Mouse (Mus musculus) cerebellum, adult 9-11 months (tissue): ENCODE data around the gene Gm9936.

Experiments
- DNase-seq: peaks from one replicate; pipeline ENCODE4 v3.0.0; 2022

The Gm9936 gene

DNA sequence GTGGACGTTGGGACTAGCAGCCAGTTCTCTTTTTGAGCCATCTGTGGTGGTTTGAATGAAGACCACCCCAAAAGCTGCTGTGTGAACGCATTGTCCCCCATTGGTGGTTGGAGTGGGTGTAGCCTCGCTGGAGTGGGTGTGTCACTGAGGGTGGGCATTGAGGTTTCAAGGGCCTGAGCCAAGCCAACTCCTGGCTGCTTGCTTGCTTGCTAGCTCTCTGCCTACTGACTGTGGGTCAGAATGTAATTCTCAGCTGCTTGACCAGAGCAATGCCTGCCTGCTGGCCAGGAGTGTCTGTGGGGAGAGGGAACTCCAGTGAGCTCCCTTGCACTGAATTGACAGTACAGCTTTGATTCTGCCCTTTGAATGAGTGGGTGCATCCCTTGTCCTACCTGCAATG is 28.7 kb downstream of the Gm9936 start:
- no peak for DNase-seq

DNA sequence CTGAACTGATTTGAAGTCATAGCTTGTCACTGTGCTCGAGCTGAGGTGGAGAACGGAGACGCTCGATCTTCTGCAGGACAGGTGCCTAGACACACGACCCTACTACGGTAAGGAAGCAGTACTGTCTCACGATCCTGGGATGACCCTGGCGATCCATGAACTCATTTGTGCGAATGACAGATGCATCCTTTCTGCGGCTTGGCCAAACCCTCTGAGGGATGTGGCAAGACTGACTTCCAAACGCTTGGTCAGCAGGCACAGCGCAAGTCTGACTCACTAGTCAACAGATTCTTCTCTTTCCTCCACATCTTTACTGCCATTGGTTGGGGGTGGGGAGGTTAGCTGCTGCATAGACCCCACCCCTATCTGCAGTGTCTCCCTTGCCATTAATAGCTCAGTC is 31.1 kb downstream of the Gm9936 start:
- no peak for DNase-seq

DNA sequence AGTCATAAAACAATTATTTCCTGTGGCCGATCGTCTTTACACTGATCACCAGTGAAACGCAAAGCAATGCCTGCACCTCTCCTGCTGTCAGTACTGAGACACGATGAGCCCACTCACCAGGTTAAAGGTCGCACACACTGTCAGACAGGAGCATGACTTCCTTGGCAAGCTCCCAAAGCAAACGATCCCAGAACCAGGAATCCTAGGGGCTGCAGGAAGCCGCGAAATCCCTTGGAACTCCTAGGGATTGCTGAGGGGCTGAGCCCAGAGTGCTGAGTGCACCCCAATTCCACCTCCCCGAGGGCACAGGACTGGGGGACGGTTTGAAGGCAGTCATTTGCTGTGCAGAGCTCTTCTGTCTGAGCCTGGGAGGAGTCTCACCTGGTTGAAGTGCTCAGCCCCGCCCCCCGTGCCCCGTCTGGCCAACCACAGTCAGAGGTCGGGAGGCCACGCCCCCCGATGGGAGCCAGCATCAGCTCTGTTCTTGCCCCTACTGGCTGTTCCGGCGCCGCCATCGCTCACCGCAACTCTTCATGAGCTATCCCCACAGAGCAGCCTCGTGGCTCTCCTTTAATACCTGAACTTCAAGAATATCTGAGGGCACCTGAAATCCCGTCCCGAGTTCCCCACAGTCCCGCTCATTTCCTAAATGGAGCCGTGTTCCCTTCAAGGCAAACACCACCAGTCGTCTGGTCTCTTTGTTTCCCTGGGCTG is 32.3 kb downstream of the Gm9936 start:
- peak; percentile 78 for DNase-seq

DNA sequence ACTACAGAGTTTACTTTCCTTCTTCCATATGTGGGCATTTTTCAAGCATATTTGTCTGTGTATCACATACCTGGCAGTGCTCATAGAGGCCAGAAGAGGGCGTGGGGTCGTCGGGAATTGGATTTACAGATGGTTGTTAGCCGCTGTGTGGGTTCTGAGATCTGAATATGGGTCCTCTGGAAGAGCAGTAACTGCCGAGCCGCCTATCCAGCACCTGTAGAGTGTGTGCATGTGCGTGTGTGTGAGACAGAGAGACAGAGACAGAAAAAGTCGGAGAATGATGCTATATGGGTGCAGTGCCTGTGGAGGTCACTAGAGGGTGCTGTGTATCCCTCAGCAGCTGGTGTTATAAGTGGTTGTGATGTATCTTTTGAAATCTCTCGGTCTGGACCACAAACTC is 34.3 kb downstream of the Gm9936 start:
- no peak for DNase-seq

DNA sequence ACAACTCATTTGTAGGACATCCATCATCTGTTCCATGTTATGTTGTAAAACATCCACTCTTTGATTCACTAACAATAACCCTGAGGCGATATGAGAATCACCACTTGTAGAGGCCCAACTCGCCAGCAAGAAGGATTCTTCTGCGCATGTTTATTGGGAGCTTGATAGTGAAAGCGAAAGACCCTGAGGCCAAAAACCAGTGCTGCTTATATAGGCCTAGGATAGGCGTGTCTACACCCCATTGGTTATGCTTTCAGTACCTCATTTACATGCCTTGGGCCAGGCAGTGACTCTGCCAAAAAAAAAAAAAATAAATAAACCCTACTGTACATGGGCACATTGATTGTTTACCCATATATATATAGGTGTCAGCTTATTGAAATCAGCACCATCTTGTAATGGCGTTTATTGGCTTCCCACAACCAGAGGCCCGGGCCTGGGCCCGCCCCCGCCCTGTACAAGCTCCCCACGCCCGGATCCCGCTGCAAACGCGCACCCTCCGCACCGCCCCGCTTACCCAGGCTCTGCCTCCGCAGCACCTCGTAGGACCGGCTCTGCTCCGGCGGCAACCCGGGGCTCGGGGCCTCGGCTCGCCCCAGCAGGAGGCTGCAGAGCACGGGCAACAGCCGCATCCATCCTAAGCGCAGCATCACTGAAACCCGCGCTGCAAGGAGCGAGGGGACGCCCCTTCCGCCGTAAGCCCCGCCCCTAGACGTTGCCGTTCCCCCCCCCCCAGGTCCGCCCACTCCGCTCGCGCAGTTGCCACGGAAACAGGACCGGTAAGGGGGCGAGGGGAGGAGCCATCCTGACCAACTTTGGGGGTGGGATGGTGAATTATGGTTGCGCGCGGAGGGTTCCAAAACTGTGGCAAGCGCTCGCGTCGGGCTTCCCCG is 35.4 kb downstream of the Gm9936 start, which contains the start of gene 1500011B03Rik:
TSS of gene 1500011B03Rik (minus strand) at position 673 of the 893 bp plus-strand sequence.
- DNase-seq, result peak; percentile 75

DNA sequence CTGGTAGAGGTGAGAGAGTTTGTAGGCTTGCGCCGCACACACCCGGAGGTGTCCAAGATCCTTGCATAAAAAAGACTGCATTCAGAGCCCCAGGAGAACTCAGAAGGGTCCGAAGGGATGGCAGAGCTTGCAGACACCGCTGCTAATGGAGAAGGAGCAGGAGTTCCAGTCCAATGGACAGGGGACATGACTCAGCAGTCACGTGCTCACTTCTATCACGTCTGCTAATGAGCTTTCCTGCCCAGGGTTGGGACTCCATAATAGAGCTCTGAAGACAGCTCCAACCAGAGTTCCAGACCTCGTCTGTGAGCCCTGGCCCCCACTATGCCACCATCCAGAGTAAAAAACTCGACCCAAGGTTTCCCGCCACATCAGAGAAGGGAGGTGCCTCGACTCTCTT is 40.4 kb downstream of the Gm9936 start:
- DNase-seq, result no peak

DNA sequence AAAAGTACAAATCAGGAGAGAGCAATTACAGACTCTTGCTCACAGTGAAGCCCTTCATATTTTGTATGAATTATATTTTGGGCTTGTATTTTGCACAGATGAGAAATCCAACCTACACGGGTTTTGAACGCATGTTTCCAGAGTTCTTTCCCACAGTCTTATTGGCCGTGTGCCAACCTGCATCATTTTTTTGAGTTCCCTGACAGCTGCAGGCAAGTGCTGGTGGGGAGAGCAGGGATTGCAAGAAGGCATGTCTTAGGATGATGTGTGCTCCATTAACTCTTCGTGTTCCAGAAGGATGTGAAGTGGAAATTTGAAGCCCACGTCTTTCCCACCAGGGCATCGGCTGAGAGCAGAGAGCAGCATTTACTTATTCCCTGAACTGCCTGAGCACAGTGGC is 41.9 kb downstream of the Gm9936 start:
- peak; percentile 26 for DNase-seq

DNA sequence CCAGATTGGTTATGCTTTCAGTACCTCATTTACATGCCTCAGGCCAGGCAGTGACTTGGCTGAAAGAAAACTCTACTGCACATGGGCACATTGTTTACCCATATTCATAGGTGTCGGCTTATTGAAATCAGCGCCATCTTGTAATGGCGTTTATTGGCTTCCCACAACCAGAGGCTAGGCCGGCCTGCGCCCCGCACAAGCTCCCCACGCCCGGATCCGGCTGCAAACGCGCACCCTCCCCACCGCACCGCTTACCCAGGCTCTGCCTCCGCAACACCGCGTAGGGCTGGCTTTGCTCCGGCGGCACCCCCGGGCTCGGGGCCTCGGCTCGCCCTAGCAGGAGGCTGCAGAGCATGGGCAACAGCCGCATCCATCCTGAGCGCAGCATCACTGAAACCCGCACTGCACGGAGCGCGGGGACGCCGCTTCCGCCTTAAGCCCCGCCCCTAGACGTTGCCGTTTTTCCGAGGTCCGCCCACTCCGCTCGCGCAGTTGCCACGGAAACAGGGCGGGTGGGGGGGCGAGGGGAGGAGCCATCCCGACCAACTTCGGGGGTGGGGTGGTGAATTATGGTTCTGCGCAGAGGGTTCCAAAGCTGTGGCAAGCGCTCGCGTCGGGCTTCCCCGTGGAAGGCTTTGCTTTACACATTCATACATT is 44.8 kb downstream of the Gm9936 start:
- DNase-seq, result peak; percentile 91

DNA sequence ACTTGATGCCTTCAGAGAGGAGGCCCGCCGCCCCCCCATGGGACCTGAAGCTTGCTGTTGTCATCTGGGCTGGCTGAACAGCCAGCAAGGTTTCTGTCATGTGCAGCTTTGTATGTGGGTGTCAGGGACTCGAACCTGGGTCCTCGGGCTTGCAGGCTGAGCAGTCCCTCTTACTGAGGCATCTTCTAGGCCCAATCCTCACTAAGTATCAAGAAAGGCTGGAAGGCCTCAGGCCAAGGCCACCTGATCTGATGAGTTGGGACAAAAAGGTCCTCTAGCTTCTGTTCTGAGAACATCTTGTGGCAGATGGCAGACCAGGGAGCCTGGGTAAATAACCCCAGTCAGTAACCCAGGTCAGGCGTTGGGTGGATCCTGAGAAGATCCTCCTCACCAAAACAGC is 48.7 kb downstream of the Gm9936 start:
- peak; percentile 39 for DNase-seq

DNA sequence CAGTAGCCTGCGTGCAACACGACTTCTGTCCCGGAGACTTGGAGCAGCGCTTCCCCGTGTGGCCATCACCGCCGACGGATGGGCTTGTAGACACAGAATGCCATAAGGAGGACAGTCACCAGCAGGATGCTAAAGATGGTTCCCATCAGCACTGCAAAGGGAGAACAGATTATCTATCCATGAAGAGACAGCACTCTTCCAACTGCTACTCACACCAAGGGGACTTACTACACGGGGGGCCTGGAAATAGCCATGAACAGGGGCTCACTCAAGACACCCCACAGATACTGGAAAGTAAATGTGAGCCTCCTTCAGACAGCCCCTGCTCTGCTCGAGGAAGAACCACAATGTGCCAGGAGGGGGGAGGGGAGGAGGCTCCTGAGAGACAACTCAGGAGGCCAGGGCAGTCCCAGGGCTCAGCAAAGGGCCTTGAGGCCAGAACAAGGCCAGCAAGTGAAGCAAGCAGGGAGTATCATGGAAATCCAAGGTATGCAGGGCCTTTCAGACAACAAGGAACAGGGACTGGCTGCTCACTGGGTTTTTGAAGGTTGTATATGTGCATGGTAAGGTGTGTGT is 49.2 kb downstream of the Gm9936 start:
- no peak for DNase-seq

DNA sequence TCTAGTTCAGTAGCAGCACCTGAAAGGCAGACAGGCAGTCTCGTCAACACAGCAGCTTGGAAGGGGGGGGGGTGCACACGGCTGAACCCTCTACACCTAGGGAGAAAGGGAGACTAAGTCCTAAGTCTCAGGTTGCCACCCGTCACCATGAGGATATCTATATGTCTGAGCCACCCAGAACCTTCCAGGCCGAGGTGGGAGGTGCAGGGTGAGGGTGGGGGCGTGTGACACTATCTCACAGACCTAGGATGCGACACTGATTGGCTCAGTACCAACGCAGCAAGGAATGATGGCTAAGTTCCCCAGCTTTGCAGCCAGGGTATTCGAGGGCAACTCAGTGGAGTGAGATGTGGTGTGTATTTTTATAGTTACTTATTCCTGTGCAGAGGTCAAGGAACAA is 50.1 kb downstream of the Gm9936 start:
- no peak for DNase-seq

DNA sequence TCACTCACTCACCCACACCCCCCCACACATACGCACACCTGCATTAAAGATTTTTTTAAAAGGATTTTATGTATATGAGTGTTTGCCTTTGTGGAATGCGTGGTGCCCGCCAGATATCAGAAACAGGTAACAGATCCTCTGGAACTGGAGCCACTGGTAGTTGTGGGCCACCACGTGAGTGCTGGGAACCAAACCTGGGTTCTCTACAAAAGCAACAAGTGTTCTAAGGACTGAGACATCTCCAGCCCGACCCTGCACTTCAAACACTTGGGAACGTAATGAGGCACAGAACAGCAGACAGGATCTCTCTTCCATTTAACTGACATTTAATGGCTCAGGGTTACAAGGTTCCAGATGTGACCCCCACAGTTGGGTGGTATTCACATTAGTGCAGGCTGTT is 50.6 kb downstream of the Gm9936 start:
- DNase-seq, result no peak

DNA sequence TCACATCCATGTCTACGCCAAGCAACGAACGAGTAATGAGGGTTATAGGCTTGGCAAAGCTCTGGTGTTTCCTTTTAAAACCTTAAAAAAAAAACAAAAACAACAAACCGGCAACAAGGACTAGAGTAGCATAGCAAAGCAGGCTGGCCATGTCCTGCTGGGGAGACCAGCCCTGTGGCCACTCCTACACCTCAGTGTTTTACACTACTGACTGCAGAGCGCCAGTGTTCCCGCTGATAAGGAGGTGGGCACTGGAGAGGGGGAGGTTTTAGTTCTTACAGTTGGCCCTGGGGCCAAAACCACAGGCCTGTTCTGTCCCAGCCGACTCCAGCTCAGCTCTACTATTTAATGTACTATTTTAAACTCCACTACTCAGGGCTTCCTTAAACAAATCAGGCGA is 51.0 kb downstream of the Gm9936 start:
- DNase-seq, result no peak

DNA sequence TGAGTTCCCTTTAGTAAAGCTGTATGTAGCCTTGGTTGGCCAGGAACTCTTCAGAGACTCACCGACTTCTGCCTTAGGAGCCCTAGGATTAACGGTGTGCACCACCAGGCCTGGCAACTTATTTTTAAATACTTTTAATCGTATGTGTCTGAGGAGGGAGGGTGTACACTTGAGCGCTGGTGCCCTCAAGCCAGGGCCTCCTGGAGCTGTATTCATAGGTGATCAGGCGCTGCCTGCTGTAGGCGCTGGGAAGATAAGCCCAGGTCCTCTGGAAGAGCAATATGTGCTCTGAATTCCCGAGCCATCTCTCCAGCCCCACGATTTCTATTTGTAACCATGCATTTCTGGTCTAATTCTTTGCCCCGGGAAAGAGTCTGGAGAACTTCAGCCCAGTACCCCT is 51.4 kb downstream of the Gm9936 start:
- no peak for DNase-seq

DNA sequence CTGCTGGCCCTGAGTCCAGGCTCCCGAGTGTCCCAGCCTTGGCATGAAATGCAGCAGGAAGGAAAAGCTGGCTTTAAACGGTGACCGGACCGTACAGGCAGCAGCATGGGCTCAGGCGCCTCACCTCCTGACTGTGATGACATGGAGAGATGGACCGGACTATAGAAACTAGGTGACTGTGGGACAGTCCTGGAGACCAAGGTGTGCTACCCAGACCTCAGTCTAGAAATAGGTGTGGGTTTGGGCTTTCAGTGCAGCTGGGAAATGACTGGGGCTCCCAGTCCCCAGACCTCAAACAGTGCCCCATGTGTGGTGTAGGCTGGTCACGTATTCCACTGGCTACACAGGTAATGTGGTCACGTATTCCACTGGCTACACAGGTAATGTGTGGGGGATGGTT is 51.8 kb downstream of the Gm9936 start:
- DNase-seq, result no peak
